Mouse (Mus musculus): ENCODE measurements around the gene Hmgcl. TPM values are rescaled to one million over a fixed set of nuclear protein-coding genes. Genes with fewer than 3 reads are reported as not detected.
A peak's percentile ranks its signal among the peaks of the same experiment; 100 is the strongest.

Hmgcl gene
- polyA plus RNA-seq, 1 experiment from 2014 or later, result 58.9 TPM

- Histone ChIP-seq H3K36me3 (peaks cover 53% of the 10 kb centered on the region), H3K4me1 (replicated peaks) (peaks cover 21% of the 10 kb centered on the region), H3K9me3 (no peaks in the 10 kb centered on the region), H3K9ac (peak within 1 kb of the TSS; percentile 81), H3K27ac (replicated peaks) (peak within 1 kb of the TSS; percentile 93), H3K4me2 (peak within 1 kb of the TSS; percentile 89), H3K27me3 (no peaks in the 10 kb centered on the region), H3K4me3 (peak within 1 kb of the TSS; percentile 76)
- WGBS, result under 1% methylated on average over 56 of the region's 56 CpGs
- ATAC-seq (ENCODE audit: low FRiP score, low read depth), result peak; percentile 94
Observed at GRCm38 (mm10) chr4:135963457-135964193, 17.4 kb downstream of the Hmgcl start, which contains the start of gene Gale. Gale (plus strand) TSS chr4:135963727.

GRCm38 (mm10) chr4:135964426-135964825 lies 18.2 kb downstream of the Hmgcl start:
- Histone ChIP-seq H3K4me3 (peak overlapping the region; percentile 76), H3K27me3 (no peaks in the 10 kb centered on the region), H3K27ac (replicated peaks) (peak overlapping the region; percentile 85), H3K36me3 (peaks cover 54% of the 10 kb centered on the region), H3K9ac (peak overlapping the region; percentile 81), H3K4me2 (peak overlapping the region; percentile 89), H3K9me3 (no peaks in the 10 kb centered on the region), H3K4me1 (replicated peaks) (peaks cover 21% of the 10 kb centered on the region)
- WGBS, result 2% methylated on average over 12 of the region's 12 CpGs
- ATAC-seq (ENCODE audit: low FRiP score, low read depth), result 0 out of 2 replicates have a peak, but pooled peaks have one; percentile 0

- Histone ChIP-seq H3K4me3 (0 out of 2 replicates have a peak overlapping the region, but pooled peaks have one; percentile 76), H3K27me3 (no peaks in the 10 kb centered on the region), H3K4me1 (replicated peaks) (peaks cover 26% of the 10 kb centered on the region), H3K36me3 (peaks cover 54% of the 10 kb centered on the region), H3K27ac (replicated peaks) (no peak overlapping the region), H3K9me3 (no peaks in the 10 kb centered on the region), H3K4me2 (peak overlapping the region; percentile 89), H3K9ac (no peak overlapping the region)
- 84% methylated on average over 9 of the region's 9 CpGs for WGBS
- no peak for ATAC-seq (ENCODE audit: low FRiP score, low read depth)
Observed at GRCm38 (mm10) chr4:135965113-135965512, 18.9 kb downstream of the Hmgcl start.

GRCm38 (mm10) chr4:135966283-135966682 lies 20.0 kb downstream of the Hmgcl start:
- no peak overlapping the region for H3K4me3 ChIP-seq
- H3K27me3 ChIP-seq, result no peaks in the 10 kb centered on the region
- H3K4me1 ChIP-seq (replicated peaks), result peaks cover 36% of the 10 kb centered on the region
- H3K4me2 ChIP-seq, result no peak overlapping the region
- peaks cover 52% of the 10 kb centered on the region for H3K36me3 ChIP-seq
- ATAC-seq (ENCODE audit: low FRiP score, low read depth), result no peak
- WGBS, result 91% methylated on average over 16 of the region's 16 CpGs
- H3K9me3 ChIP-seq, result no peaks in the 10 kb centered on the region
- no peak overlapping the region for H3K27ac ChIP-seq (replicated peaks)
- no peak overlapping the region for H3K9ac ChIP-seq

GRCm38 (mm10) chr4:135967086-135967760 lies 21.0 kb downstream of the Hmgcl start:
- H3K27me3 ChIP-seq, result no peaks in the 10 kb centered on the region
- H3K9me3 ChIP-seq, result no peaks in the 10 kb centered on the region
- no peak overlapping the region for H3K27ac ChIP-seq (replicated peaks)
- H3K9ac ChIP-seq, result no peak overlapping the region
- peaks cover 46% of the 10 kb centered on the region for H3K36me3 ChIP-seq
- ATAC-seq (ENCODE audit: low FRiP score, low read depth), result no peak
- H3K4me3 ChIP-seq, result no peak overlapping the region
- H3K4me1 ChIP-seq (replicated peaks), result peaks cover 44% of the 10 kb centered on the region
- WGBS, result 90% methylated on average over 18 of the region's 18 CpGs
- H3K4me2 ChIP-seq, result no peak overlapping the region

GRCm38 (mm10) chr4:135968271-135968869 lies 22.1 kb downstream of the Hmgcl start:
- H3K9ac ChIP-seq, result no peak overlapping the region
- H3K27me3 ChIP-seq, result no peaks in the 10 kb centered on the region
- no peak overlapping the region for H3K4me2 ChIP-seq
- H3K4me1 ChIP-seq (replicated peaks), result peaks cover 43% of the 10 kb centered on the region
- ATAC-seq (ENCODE audit: low FRiP score, low read depth), result no peak
- H3K27ac ChIP-seq (replicated peaks), result no peak overlapping the region
- peaks cover 45% of the 10 kb centered on the region for H3K36me3 ChIP-seq
- no peak overlapping the region for H3K4me3 ChIP-seq
- WGBS, result 65% methylated on average over 19 of the region's 19 CpGs
- H3K9me3 ChIP-seq, result no peaks in the 10 kb centered on the region

- H3K9me3 ChIP-seq, result no peaks in the 10 kb centered on the region
- no peak overlapping the region for H3K27ac ChIP-seq (replicated peaks)
- no peak overlapping the region for H3K4me3 ChIP-seq
- no peaks in the 10 kb centered on the region for H3K27me3 ChIP-seq
- peaks cover 45% of the 10 kb centered on the region for H3K36me3 ChIP-seq
- ATAC-seq (ENCODE audit: low FRiP score, low read depth), result no peak
- peaks cover 39% of the 10 kb centered on the region for H3K4me1 ChIP-seq (replicated peaks)
- no peak overlapping the region for H3K4me2 ChIP-seq
- 87% methylated on average over 13 of the region's 13 CpGs for WGBS
- no peak overlapping the region for H3K9ac ChIP-seq
Observed at GRCm38 (mm10) chr4:135969070-135969750, 23.0 kb downstream of the Hmgcl start.

- ATAC-seq (ENCODE audit: low FRiP score, low read depth), result no peak
- 0 out of 2 replicates have a peak overlapping the region, but pooled peaks have one; percentile 3 for H3K4me2 ChIP-seq
Observed at GRCm38 (mm10) chr4:135970585-135970984, 24.3 kb downstream of the Hmgcl start.

GRCm38 (mm10) chr4:135971805-135972555 lies 25.7 kb downstream of the Hmgcl start:
- Histone ChIP-seq H3K36me3 (peaks cover 62% of the 10 kb centered on the region), H3K27ac (replicated peaks) (peak overlapping the region; percentile 76), H3K9ac (peak overlapping the region; percentile 73), H3K4me1 (replicated peaks) (peaks cover 29% of the 10 kb centered on the region), H3K9me3 (no peaks in the 10 kb centered on the region), H3K4me3 (peak overlapping the region; percentile 65), H3K27me3 (no peaks in the 10 kb centered on the region), H3K4me2 (peak overlapping the region; percentile 96)
- 1% methylated on average over 31 of the region's 35 CpGs for WGBS
- ATAC-seq (ENCODE audit: low FRiP score, low read depth), result peak; percentile 72

More at GRCm38 (mm10) chr4:135970585-135970984, 24.3 kb downstream of the Hmgcl start:
- peaks cover 29% of the 10 kb centered on the region for H3K4me1 ChIP-seq (replicated peaks)
- no peak overlapping the region for H3K27ac ChIP-seq (replicated peaks)
- no peak overlapping the region for H3K4me3 ChIP-seq
- H3K9me3 ChIP-seq, result no peaks in the 10 kb centered on the region
- H3K27me3 ChIP-seq, result no peaks in the 10 kb centered on the region
- H3K36me3 ChIP-seq, result peaks cover 55% of the 10 kb centered on the region
- 0 out of 2 replicates have a peak overlapping the region, but pooled peaks have one; percentile 0 for H3K9ac ChIP-seq
- whole genome bisulfite sequencing, result 88% methylated on average over 11 of the region's 11 CpGs

GRCm38 (mm10) chr4:135972556-135972906 lies 26.3 kb downstream of the Hmgcl start, which contains the start of gene Lypla2:
Lypla2 (minus strand) TSS chr4:135972626.
- peaks cover 60% of the 10 kb centered on the region for H3K36me3 ChIP-seq
- H3K9me3 ChIP-seq, result no peaks in the 10 kb centered on the region
- peak within 1 kb of the TSS; percentile 76 for H3K27ac ChIP-seq (replicated peaks)
- peak within 1 kb of the TSS; percentile 96 for H3K4me2 ChIP-seq
- peak; percentile 85; the same call in 1 of the 2 replicates for ATAC-seq (ENCODE audit: low FRiP score, low read depth)
- 1% methylated on average over 18 of the region's 19 CpGs for WGBS
- peak within 1 kb of the TSS; percentile 73 for H3K9ac ChIP-seq
- no peaks in the 10 kb centered on the region for H3K27me3 ChIP-seq
- H3K4me3 ChIP-seq, result peak within 1 kb of the TSS; percentile 65
- H3K4me1 ChIP-seq (replicated peaks), result peaks cover 29% of the 10 kb centered on the region
